Mouse (Mus musculus): Measurements from ENCODE around the gene AU021092. TPM values are rescaled to one million over a fixed set of nuclear protein-coding genes. Genes with fewer than 3 reads are reported as not detected.

AU021092 gene
- polyA plus RNA-seq, 1 experiment from 2014 or later: 0.57 TPM

- 69% methylated on average over 5 of the region's 5 CpGs for WGBS (ENCODE audit: insufficient replicate concordance)
- no peak overlapping the region for H3K9ac ChIP-seq
- H3K27me3 ChIP-seq (replicated peaks): no peaks in the 10 kb centered on the region
- H3K36me3 ChIP-seq: no peaks in the 10 kb centered on the region
- no peaks in the 10 kb centered on the region for H3K9me3 ChIP-seq (replicated peaks)
- H3K4me1 ChIP-seq: no peaks in the 10 kb centered on the region
- H3K4me2 ChIP-seq: no peak overlapping the region
- no peak overlapping the region for H3K4me3 ChIP-seq
- no peak overlapping the region for H3K27ac ChIP-seq
- no peak for ATAC-seq
Measured at GRCm38 (mm10) chr16:5168829-5169228, 53.3 kb downstream of the AU021092 start.

GRCm38 (mm10) chr16:5168038-5168437 lies 54.1 kb downstream of the AU021092 start:
- no peaks in the 10 kb centered on the region for H3K36me3 ChIP-seq
- no peak overlapping the region for H3K4me3 ChIP-seq
- WGBS (ENCODE audit: insufficient replicate concordance): 63% methylated on average over 2 of the region's 2 CpGs
- H3K9me3 ChIP-seq (replicated peaks): no peaks in the 10 kb centered on the region
- H3K9ac ChIP-seq: no peak overlapping the region
- no peak overlapping the region for H3K27ac ChIP-seq
- no peak for ATAC-seq
- H3K4me1 ChIP-seq: no peaks in the 10 kb centered on the region
- H3K4me2 ChIP-seq: no peak overlapping the region
- no peaks in the 10 kb centered on the region for H3K27me3 ChIP-seq (replicated peaks)

GRCm38 (mm10) chr16:5164327-5164726 lies 57.8 kb downstream of the AU021092 start:
- H3K9ac ChIP-seq: no peak overlapping the region
- 60% methylated on average over 6 of the region's 6 CpGs for WGBS (ENCODE audit: insufficient replicate concordance)
- H3K4me3 ChIP-seq: no peak overlapping the region
- no peak overlapping the region for H3K4me2 ChIP-seq
- H3K9me3 ChIP-seq (replicated peaks): no peaks in the 10 kb centered on the region
- no peak for ATAC-seq
- no peaks in the 10 kb centered on the region for H3K4me1 ChIP-seq
- H3K36me3 ChIP-seq: no peaks in the 10 kb centered on the region
- 0 out of 2 replicates have a peak, but pooled peaks cover 7% of the 10 kb centered on the region for H3K27me3 ChIP-seq (replicated peaks)
- no peak overlapping the region for H3K27ac ChIP-seq

Small RNA genes within 50 kb of the gene (microRNA-seq; reads per million reads assigned to microRNA genes)
- gene Gm23689 (not detected), gene Gm26095 (not detected), gene Mir6364 (not detected)

Other genes starting within 250 kb of the AU021092 start
- gene Sept12, start 224.4 kb downstream of the AU021092 start, polyA plus RNA-seq (2016; fragmentation: Nextera tagmentation; extraction: Ambion mirVana): 0.11 TPM in 1 of 2 replicates, not detected in the other
- 5.7 and 6.9 TPM in 2 replicates for gene Smim22, start 215.0 kb downstream of the AU021092 start, polyA plus RNA-seq (2016; fragmentation: Nextera tagmentation; extraction: Ambion mirVana)
- gene Rogdi, start 208.7 kb downstream of the AU021092 start, polyA plus RNA-seq (2016; fragmentation: Nextera tagmentation; extraction: Ambion mirVana): 42.3 and 43.2 TPM in 2 replicates
- gene Glyr1, start 172.4 kb downstream of the AU021092 start, polyA plus RNA-seq (2016; fragmentation: Nextera tagmentation; extraction: Ambion mirVana): 67.7 and 69.6 TPM in 2 replicates
- gene Ubn1, start 172.2 kb downstream of the AU021092 start, polyA plus RNA-seq (2016; fragmentation: Nextera tagmentation; extraction: Ambion mirVana): 13.8 and 15.2 TPM in 2 replicates
- gene Ppl, start 89.9 kb downstream of the AU021092 start, polyA plus RNA-seq (2016; fragmentation: Nextera tagmentation; extraction: Ambion mirVana): 0.32 and 0.35 TPM in 2 replicates
- not detected in 2 replicates for gene Sec14l5, start 75.2 kb downstream of the AU021092 start, polyA plus RNA-seq (2016; fragmentation: Nextera tagmentation; extraction: Ambion mirVana)
- gene Nagpa, start 18.3 kb downstream of the AU021092 start, polyA plus RNA-seq (2016; fragmentation: Nextera tagmentation; extraction: Ambion mirVana): 19.3 and 19.4 TPM in 2 replicates
- gene Alg1, start 11.3 kb upstream of the AU021092 start, polyA plus RNA-seq (2016; fragmentation: Nextera tagmentation; extraction: Ambion mirVana): 17.3 and 18.5 TPM in 2 replicates
- 16.1 and 16.5 TPM in 2 replicates for gene Eef2kmt, start 33.7 kb upstream of the AU021092 start, polyA plus RNA-seq (2016; fragmentation: Nextera tagmentation; extraction: Ambion mirVana)

All from liver, embryonic 12.5 days (tissue).